Mouse (Mus musculus) limb, embryonic 14.5 days (tissue): ENCODE results near the gene Klhl3. TPM values are rescaled to one million over a fixed set of nuclear protein-coding genes. Genes with fewer than 3 reads are reported as not detected.

Source experiments
- ATAC-seq: fragments of 200-750 bp; cut with Nextera tagmentation; 2 replicates; pipeline ENCODE4 v1.8.0; 2017; ENCODE audit warnings: low read depth, moderate number of reproducible peaks, moderate TSS enrichment; ENCODE audit not compliant: low FRiP score
- DNase-seq: peaks from one replicate; pipeline ENCODE4 v3.0.0-alpha.2; 2015; ENCODE audit warnings: low spot score
- H3K27ac ChIP-seq: fragments of 300-500 bp; sonication (generic); replicated peaks from 2 replicates; pipeline ENCODE4 v1.5.1; 2014; ENCODE audit warnings: low read depth, mild to moderate bottlenecking, low read length, moderate library complexity, mixed read lengths
- H3K27me3 ChIP-seq: fragments of 300-500 bp; sonication (generic); 2 replicates; pipeline ENCODE4 v1.6.1; 2014; ENCODE audit warnings: low read length, mixed read lengths; ENCODE audit not compliant: control insufficient read depth, insufficient read depth
- H3K36me3 ChIP-seq: fragments of 300-500 bp; sonication (generic); 2 replicates; pipeline ENCODE4 v1.6.1; 2014; ENCODE audit warnings: mild to moderate bottlenecking, low read length, moderate library complexity, mixed read lengths; ENCODE audit not compliant: control insufficient read depth, insufficient read depth
- H3K4me1 ChIP-seq: fragments of 300-500 bp; sonication (generic); 2 replicates; pipeline ENCODE4 v1.6.1; 2014; ENCODE audit warnings: antibody characterized with exemption, low read length, mixed read lengths; ENCODE audit not compliant: control insufficient read depth, insufficient read depth
- H3K4me2 ChIP-seq: fragments of 300-500 bp; sonication (generic); replicated peaks from 2 replicates; pipeline ENCODE4 v1.6.1; 2014; ENCODE audit warnings: low read depth, mild to moderate bottlenecking, low read length, moderate library complexity; ENCODE audit not compliant: severe bottlenecking
- H3K4me3 ChIP-seq: fragments of 300-500 bp; sonication (generic); replicated peaks from 2 replicates; pipeline ENCODE4 v1.5.1; 2014; ENCODE audit warnings: low read length
- H3K9ac ChIP-seq: fragments of 300-500 bp; sonication (generic); 2 replicates; pipeline ENCODE4 v1.6.1; 2014; ENCODE audit warnings: mild to moderate bottlenecking, low read depth, low read length, moderate library complexity; ENCODE audit not compliant: severe bottlenecking
- H3K9me3 ChIP-seq: fragments of 300-500 bp; sonication (generic); 2 replicates; pipeline ENCODE4 v1.6.1; 2016; ENCODE audit warnings: low read length; ENCODE audit not compliant: control insufficient read depth
- POLR2A ChIP-seq: fragments of 200-500 bp; IDR thresholded peaks from 2 replicates; pipeline ENCODE4 v1.8.0; 2012; ENCODE audit warnings: inconsistent platforms, mild to moderate bottlenecking, moderate library complexity, borderline replicate concordance; ENCODE audit not compliant: insufficient read depth, insufficient read length; ENCODE audit errors: extremely low read depth
- WGBS: fragments of 180-500 bp; shearing (Covaris S2); extraction: QIAGEN DNeasy Blood & Tissue Kit; methylation state at CpG from one replicate; pipeline ENCODE4 v1.1.7; 2014; 5-methylcytosine and 5-hydroxymethylcytosine counted together
- polyA plus RNA-seq, 2 experiments: library from polyadenylated mRNA; depleted of rRNA in 1 of 2; stranded (reverse) in 1 of 2; unstranded in 1 of 2; fragments of >200 nt; fragmentation: Nextera tagmentation in 1 of 2; extraction: Ambion mirVana in 1 of 2; gene quantifications; 2 replicates each; pipeline versions ENCODE4 v1.2.1 to v1.2.3; 2012 to 2014

Klhl3 gene
- polyA plus RNA-seq, 2 experiments = 3.0 to 3.7 TPM

GRCm38 (mm10) chr13:58157036-58157435 is 43.6 kb upstream of the Klhl3 start:
- peak overlapping the region; percentile 80 for H3K4me3 ChIP-seq
- no peaks in the 10 kb centered on the region for H3K9me3 ChIP-seq
- H3K27ac ChIP-seq = no peak overlapping the region
- peaks cover 17% of the 10 kb centered on the region for H3K36me3 ChIP-seq
- DNase-seq = no peak
- TF ChIP-seq POLR2A = no peak
- no peaks in the 10 kb centered on the region for H3K27me3 ChIP-seq
- 26% methylated on average over 8 of the region's 8 CpGs for WGBS
- peak overlapping the region; percentile 78 for H3K9ac ChIP-seq
- H3K4me2 ChIP-seq = peak overlapping the region; percentile 95
- no peak for ATAC-seq
- peaks cover 3% of the 10 kb centered on the region for H3K4me1 ChIP-seq

- ATAC-seq = no peak
- DNase-seq = no peak
- Histone ChIP-seq H3K9me3 (no peaks in the 10 kb centered on the region), H3K27me3 (no peaks in the 10 kb centered on the region), H3K4me2 (no peak overlapping the region), H3K9ac (no peak overlapping the region), H3K4me3 (no peak overlapping the region), H3K4me1 (peaks cover 3% of the 10 kb centered on the region), H3K27ac (no peak overlapping the region), H3K36me3 (peaks cover 13% of the 10 kb centered on the region)
- TF ChIP-seq POLR2A = no peak
- 85% methylated on average over 2 of the region's 2 CpGs for WGBS
Observed at GRCm38 (mm10) chr13:58156031-58156430, 42.6 kb upstream of the Klhl3 start.

GRCm38 (mm10) chr13:58150442-58150841 is 37.0 kb upstream of the Klhl3 start:
- no peaks in the 10 kb centered on the region for H3K9me3 ChIP-seq
- WGBS = 81% methylated on average over 11 of the region's 11 CpGs

GRCm38 (mm10) chr13:58149629-58150028 is 36.2 kb upstream of the Klhl3 start:
- WGBS = 88% methylated on average over 3 of the region's 3 CpGs
- ATAC-seq (no peak), DNase-seq (no peak)
- Histone ChIP-seq H3K27me3 (no peaks in the 10 kb centered on the region), H3K4me3 (no peak overlapping the region), H3K4me2 (no peak overlapping the region), H3K9me3 (no peaks in the 10 kb centered on the region), H3K9ac (no peak overlapping the region), H3K27ac (no peak overlapping the region), H3K4me1 (0 out of 2 replicates have a peak, but pooled peaks cover 2% of the 10 kb centered on the region), H3K36me3 (no peaks in the 10 kb centered on the region)
- TF ChIP-seq POLR2A = no peak

More at GRCm38 (mm10) chr13:58150442-58150841, 37.0 kb upstream of the Klhl3 start:
- H3K4me2 ChIP-seq = no peak overlapping the region
- H3K27ac ChIP-seq = no peak overlapping the region
- TF ChIP-seq POLR2A = no peak
- H3K27me3 ChIP-seq = no peaks in the 10 kb centered on the region
- H3K4me1 ChIP-seq = 0 out of 2 replicates have a peak, but pooled peaks cover 2% of the 10 kb centered on the region
- ATAC-seq (no peak), DNase-seq (no peak)
- H3K4me3 ChIP-seq = no peak overlapping the region
- no peaks in the 10 kb centered on the region for H3K36me3 ChIP-seq
- no peak overlapping the region for H3K9ac ChIP-seq

GRCm38 (mm10) chr13:58149033-58149558 is 35.7 kb upstream of the Klhl3 start:
- Histone ChIP-seq H3K36me3 (no peaks in the 10 kb centered on the region), H3K4me1 (0 out of 2 replicates have a peak, but pooled peaks cover 2% of the 10 kb centered on the region), H3K27ac (no peak overlapping the region), H3K9me3 (no peaks in the 10 kb centered on the region), H3K9ac (no peak overlapping the region), H3K4me2 (peak overlapping the region; percentile 61), H3K27me3 (no peaks in the 10 kb centered on the region), H3K4me3 (peak overlapping the region; percentile 27)
- ATAC-seq (peak; percentile 30; the same call in 1 of the 2 replicates), DNase-seq (no peak)
- WGBS = 35% methylated on average over 5 of the region's 5 CpGs
- TF ChIP-seq POLR2A = no peak
